Mouse (Mus musculus) midbrain, postnatal 0 days (tissue): Measurements from ENCODE around the gene Tcf7l2. TPM values are rescaled to one million over a fixed set of nuclear protein-coding genes. Genes with fewer than 3 reads are reported as not detected.
A peak's percentile ranks its signal among the peaks of the same experiment; 100 is the strongest.

Experiments used
- ATAC-seq: fragments of 200-750 bp; cut with Nextera tagmentation; 2 replicates; pipeline ENCODE4 v1.8.0; 2017; ENCODE audit warnings: moderate number of reproducible peaks, mild to moderate bottlenecking, moderate TSS enrichment, moderate library complexity; ENCODE audit not compliant: low FRiP score
- DNase-seq: peaks from one replicate; pipeline ENCODE4 v3.0.0-alpha.2; 2015; ENCODE audit warnings: low spot score
- H3K27ac ChIP-seq: fragments of 300-500 bp; sonication (generic); 2 replicates; pipeline ENCODE4 v1.5.1; 2014; ENCODE audit warnings: low read depth, mild to moderate bottlenecking, low read length, mixed read lengths
- H3K27me3 ChIP-seq: fragments of 300-500 bp; sonication (generic); 2 replicates; pipeline ENCODE4 v1.6.1; 2014; ENCODE audit warnings: low read length, control low read depth, mixed read lengths; ENCODE audit not compliant: insufficient read depth
- H3K36me3 ChIP-seq: fragments of 300-500 bp; sonication (generic); 2 replicates; pipeline ENCODE4 v1.6.1; 2014; ENCODE audit warnings: low read length, control low read depth, mixed read lengths; ENCODE audit not compliant: insufficient read depth
- H3K4me1 ChIP-seq: fragments of 300-500 bp; sonication (generic); 2 replicates; pipeline ENCODE4 v1.6.1; 2014; ENCODE audit warnings: mild to moderate bottlenecking, control low read depth, antibody characterized with exemption, low read length, mixed read lengths; ENCODE audit not compliant: insufficient read depth
- H3K4me2 ChIP-seq: fragments of 300-500 bp; sonication (generic); 2 replicates; pipeline ENCODE4 v1.6.1; 2014; ENCODE audit warnings: low read depth, mild to moderate bottlenecking, low read length, mixed read lengths; ENCODE audit not compliant: poor library complexity, severe bottlenecking
- H3K4me3 ChIP-seq: fragments of 300-500 bp; sonication (generic); 2 replicates; pipeline ENCODE4 v1.5.1; 2014; ENCODE audit warnings: low read depth, mild to moderate bottlenecking, low read length, moderate library complexity
- H3K9ac ChIP-seq: fragments of 300-500 bp; sonication (generic); replicated peaks from 2 replicates; pipeline ENCODE4 v1.6.1; 2014; ENCODE audit warnings: mild to moderate bottlenecking, low read length, moderate library complexity, mixed read lengths; ENCODE audit not compliant: poor library complexity, severe bottlenecking
- H3K9me3 ChIP-seq: fragments of 300-500 bp; sonication (generic); 2 replicates; pipeline ENCODE4 v1.6.1; 2016; ENCODE audit warnings: low read length, control low read depth
- CTCF ChIP-seq: IDR thresholded peaks from 2 replicates; pipeline ENCODE4 v1.5.1; 2016; ENCODE audit warnings: antibody characterized with exemption, mild to moderate bottlenecking
- WGBS: fragments of 180-500 bp; shearing (Covaris S2); extraction: QIAGEN DNeasy Blood & Tissue Kit; methylation state at CpG from one replicate; pipeline ENCODE4 v1.1.7; 2014; 5-methylcytosine and 5-hydroxymethylcytosine counted together
- polyA plus RNA-seq: library from polyadenylated mRNA; unstranded; fragments of >200 nt; fragmentation: Nextera tagmentation; extraction: Ambion mirVana; gene quantifications from 2 replicates; pipeline ENCODE4 v1.2.1, GENCODE M21; 2015
- total RNA-seq: library from RNA; depleted of rRNA; stranded (reverse); fragments of >200 nt; gene quantifications from 2 replicates; pipeline ENCODE4 v1.2.3, GENCODE M21; 2014

The Tcf7l2 gene
- total and polyA plus RNA-seq, 2 experiments from 2014 or later = 67.2 to 861 TPM

- H3K4me3 ChIP-seq = no peak overlapping the region
- no peaks in the 10 kb centered on the region for H3K36me3 ChIP-seq
- H3K9me3 ChIP-seq = no peaks in the 10 kb centered on the region
- no peak for TF ChIP-seq CTCF
- H3K9ac ChIP-seq = no peak overlapping the region
- H3K4me1 ChIP-seq = peaks cover 18% of the 10 kb centered on the region
- ATAC-seq (no peak), DNase-seq (no peak)
- 70% methylated on average over 7 of the region's 7 CpGs for WGBS
- no peak overlapping the region for H3K27ac ChIP-seq
- H3K4me2 ChIP-seq = no peak overlapping the region
- H3K27me3 ChIP-seq = no peaks in the 10 kb centered on the region
Measured at GRCm38 (mm10) chr19:55754303-55754702, 12.7 kb downstream of the Tcf7l2 start.

GRCm38 (mm10) chr19:55755462-55755861 is 13.8 kb downstream of the Tcf7l2 start:
- DNase-seq (no peak), ATAC-seq (no peak)
- no peak for TF ChIP-seq CTCF
- Histone ChIP-seq H3K27ac (no peak overlapping the region), H3K27me3 (no peaks in the 10 kb centered on the region), H3K4me1 (peaks cover 18% of the 10 kb centered on the region), H3K9ac (no peak overlapping the region), H3K36me3 (no peaks in the 10 kb centered on the region), H3K4me3 (no peak overlapping the region), H3K4me2 (no peak overlapping the region), H3K9me3 (no peaks in the 10 kb centered on the region)
- WGBS = 87% methylated on average over 9 of the region's 9 CpGs

GRCm38 (mm10) chr19:55756707-55757106 is 15.1 kb downstream of the Tcf7l2 start:
- no peak for TF ChIP-seq CTCF
- Histone ChIP-seq H3K4me3 (no peak overlapping the region), H3K4me2 (no peak overlapping the region), H3K4me1 (peaks cover 16% of the 10 kb centered on the region), H3K27me3 (no peaks in the 10 kb centered on the region), H3K27ac (peak overlapping the region; percentile 70), H3K9me3 (no peaks in the 10 kb centered on the region), H3K36me3 (no peaks in the 10 kb centered on the region), H3K9ac (no peak overlapping the region)
- ATAC-seq (no peak), DNase-seq (no peak)
- WGBS = 64% methylated on average over 8 of the region's 8 CpGs

GRCm38 (mm10) chr19:55757403-55757802 is 15.8 kb downstream of the Tcf7l2 start:
- H3K9me3 ChIP-seq = no peaks in the 10 kb centered on the region
- TF ChIP-seq CTCF = no peak
- H3K4me3 ChIP-seq = no peak overlapping the region
- H3K27me3 ChIP-seq = no peaks in the 10 kb centered on the region
- H3K9ac ChIP-seq = no peak overlapping the region
- H3K4me1 ChIP-seq = peaks cover 13% of the 10 kb centered on the region; the same call in 1 of the 2 replicates
- H3K27ac ChIP-seq = peak overlapping the region; percentile 70; the same call in 1 of the 2 replicates
- H3K36me3 ChIP-seq = no peaks in the 10 kb centered on the region
- 76% methylated on average over 6 of the region's 6 CpGs for WGBS
- H3K4me2 ChIP-seq = no peak overlapping the region
- ATAC-seq (no peak), DNase-seq (no peak)

GRCm38 (mm10) chr19:55758158-55758557 is 16.5 kb downstream of the Tcf7l2 start:
- no peak overlapping the region for H3K9ac ChIP-seq
- H3K4me2 ChIP-seq = no peak overlapping the region
- TF ChIP-seq CTCF = no peak
- H3K4me3 ChIP-seq = no peak overlapping the region
- DNase-seq (no peak), ATAC-seq (no peak)
- H3K9me3 ChIP-seq = no peaks in the 10 kb centered on the region
- H3K4me1 ChIP-seq = peaks cover 7% of the 10 kb centered on the region; the same call in 1 of the 2 replicates
- no peak overlapping the region for H3K27ac ChIP-seq
- H3K36me3 ChIP-seq = no peaks in the 10 kb centered on the region
- H3K27me3 ChIP-seq = no peaks in the 10 kb centered on the region

- TF ChIP-seq CTCF = no peak
- ATAC-seq = no peak
Measured at GRCm38 (mm10) chr19:55759006-55759405, 17.4 kb downstream of the Tcf7l2 start.

More at GRCm38 (mm10) chr19:55759006-55759405, 17.4 kb downstream of the Tcf7l2 start:
- Histone ChIP-seq H3K4me2 (no peak overlapping the region), H3K27me3 (no peaks in the 10 kb centered on the region), H3K9ac (no peak overlapping the region), H3K27ac (no peak overlapping the region), H3K9me3 (no peaks in the 10 kb centered on the region), H3K4me1 (peaks cover 7% of the 10 kb centered on the region; the same call in 1 of the 2 replicates), H3K4me3 (no peak overlapping the region), H3K36me3 (no peaks in the 10 kb centered on the region)
- 82% methylated on average over 9 of the region's 9 CpGs for WGBS
- no peak for DNase-seq
